Mouse (Mus musculus): ENCODE measurements around the gene Sec63. TPM values are rescaled to one million over a fixed set of nuclear protein-coding genes. Genes with fewer than 3 reads are reported as not detected.

Sec63 gene
- 10 to 100 TPM; 42.9 to 50.5 TPM for total RNA-seq (2021)

DNA sequence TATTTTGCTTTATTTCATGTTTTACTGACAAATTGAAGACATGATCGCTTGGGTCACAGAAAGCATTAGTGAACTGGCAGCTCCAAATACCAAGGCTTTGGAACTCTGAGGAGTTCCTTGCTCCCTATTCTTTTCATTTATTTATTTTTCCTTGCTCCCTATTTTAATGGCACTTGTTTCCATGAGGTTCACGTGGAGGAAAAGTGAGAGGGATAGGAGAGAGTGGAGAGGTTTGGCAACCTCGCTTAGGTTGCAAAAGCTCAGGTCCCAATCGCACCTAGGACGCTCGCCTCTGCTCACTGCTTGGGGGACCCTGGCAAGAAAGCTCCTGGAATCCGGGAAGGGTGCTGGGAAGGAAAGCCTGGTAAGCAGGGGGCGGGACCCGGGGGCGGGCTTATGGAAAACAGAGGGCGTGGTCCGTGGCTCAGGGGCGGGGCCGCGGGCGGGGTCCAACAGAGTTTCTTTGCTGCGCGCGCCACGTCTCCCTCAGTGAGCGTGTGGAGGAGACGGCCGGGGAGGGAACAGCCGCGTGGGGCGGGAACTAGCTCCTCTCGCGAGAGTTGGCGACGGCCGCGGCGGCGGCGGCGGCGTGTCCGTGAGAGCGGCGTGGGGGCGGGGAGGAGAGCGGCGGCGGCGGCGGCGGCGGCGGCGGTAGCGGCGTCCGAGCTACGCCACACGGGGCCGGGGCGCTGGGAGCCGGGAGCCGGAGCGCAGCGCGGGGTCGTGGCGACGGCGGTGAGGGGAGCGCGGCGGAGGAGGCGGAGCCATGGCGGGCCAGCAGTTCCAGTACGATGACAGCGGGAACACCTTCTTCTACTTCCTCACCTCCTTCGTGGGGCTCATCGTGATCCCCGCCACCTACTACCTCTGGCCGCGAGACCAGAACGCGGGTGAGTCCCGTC, at the start of gene Sec63:
Gene Sec63 (plus strand): TSS at position 498 of the 902 bp plus-strand sequence.
- peak; percentile 99 for DNase-seq
- intact Hi-C loops (cut with DNase I): no loop called here

DNA sequence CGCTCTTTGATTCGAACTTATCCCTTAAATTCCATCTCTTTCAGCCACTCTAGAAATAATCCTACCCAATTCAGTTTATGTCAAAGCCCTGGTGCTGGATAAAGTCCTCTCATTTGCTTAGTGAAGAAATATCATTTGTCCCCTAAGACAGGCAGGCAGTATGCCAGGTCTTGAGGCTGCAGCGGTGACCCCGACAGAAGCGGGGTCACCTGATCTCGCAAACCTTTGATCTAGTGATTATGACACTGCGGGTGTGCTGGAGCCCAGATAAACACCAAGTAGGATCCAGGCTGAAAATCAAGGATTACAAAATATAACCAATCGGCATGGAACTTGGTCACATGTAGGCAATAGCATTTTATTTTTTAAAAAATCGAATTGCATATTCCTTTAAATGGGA, 46.6 kb upstream of the Sec63 start:
- no peak for DNase-seq
- intact Hi-C loops (cut with DNase I): no loop called here

DNA sequence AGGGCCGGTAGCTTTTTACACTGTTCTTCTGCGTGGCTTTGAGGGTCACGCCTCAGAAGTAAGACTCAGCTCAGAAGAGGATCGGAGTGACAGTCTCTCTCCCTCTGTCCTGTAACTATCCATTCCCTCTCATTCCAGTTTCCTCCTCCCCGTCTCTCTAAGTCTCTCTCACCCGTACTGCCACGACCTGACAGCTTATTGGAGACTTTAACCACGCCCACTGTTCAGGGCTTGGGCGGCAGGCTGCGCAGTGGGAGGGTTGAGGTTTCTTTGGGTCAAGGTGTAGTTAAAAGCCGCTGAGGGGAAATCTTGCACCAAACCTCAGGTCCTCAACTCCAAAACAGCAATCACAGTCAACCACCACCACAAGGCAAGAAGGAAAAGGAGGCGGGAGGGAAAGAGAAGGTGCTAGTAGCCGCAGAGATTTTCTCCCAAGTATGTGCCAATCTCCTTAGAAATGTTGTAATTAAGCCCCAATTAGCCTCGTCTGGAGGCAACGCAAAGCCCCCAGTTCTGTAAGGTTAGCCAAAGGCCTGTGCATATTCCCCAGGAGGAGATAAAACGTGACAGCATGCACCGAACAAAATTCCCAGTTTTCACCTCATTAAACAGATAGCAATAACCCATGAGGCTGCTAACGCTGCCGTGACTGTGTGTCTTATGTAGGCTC, 45.8 kb upstream of the Sec63 start:
- no peak for DNase-seq
- intact Hi-C loops (cut with DNase I): no loop called here

DNA sequence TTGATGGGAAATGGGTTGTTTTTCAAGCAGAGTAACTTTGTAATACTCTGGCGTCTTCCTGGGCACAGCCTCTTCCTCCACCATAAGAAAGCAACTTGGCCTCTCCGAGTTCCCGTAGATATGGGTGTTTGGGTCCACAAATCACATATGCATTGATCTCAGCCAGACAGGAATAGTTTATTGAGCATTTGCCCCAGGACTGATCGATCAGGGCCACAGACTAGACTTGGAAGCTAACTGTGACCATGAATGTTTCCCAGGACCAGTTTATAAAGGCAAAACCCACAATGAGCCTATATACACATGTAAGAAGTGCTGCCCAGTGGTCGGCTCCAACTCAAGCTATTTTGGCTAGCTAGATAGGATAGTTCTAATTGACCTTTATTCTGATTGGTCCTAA, 39.2 kb upstream of the Sec63 start:
- no peak for DNase-seq
- intact Hi-C loops (cut with DNase I): no loop called here

DNA sequence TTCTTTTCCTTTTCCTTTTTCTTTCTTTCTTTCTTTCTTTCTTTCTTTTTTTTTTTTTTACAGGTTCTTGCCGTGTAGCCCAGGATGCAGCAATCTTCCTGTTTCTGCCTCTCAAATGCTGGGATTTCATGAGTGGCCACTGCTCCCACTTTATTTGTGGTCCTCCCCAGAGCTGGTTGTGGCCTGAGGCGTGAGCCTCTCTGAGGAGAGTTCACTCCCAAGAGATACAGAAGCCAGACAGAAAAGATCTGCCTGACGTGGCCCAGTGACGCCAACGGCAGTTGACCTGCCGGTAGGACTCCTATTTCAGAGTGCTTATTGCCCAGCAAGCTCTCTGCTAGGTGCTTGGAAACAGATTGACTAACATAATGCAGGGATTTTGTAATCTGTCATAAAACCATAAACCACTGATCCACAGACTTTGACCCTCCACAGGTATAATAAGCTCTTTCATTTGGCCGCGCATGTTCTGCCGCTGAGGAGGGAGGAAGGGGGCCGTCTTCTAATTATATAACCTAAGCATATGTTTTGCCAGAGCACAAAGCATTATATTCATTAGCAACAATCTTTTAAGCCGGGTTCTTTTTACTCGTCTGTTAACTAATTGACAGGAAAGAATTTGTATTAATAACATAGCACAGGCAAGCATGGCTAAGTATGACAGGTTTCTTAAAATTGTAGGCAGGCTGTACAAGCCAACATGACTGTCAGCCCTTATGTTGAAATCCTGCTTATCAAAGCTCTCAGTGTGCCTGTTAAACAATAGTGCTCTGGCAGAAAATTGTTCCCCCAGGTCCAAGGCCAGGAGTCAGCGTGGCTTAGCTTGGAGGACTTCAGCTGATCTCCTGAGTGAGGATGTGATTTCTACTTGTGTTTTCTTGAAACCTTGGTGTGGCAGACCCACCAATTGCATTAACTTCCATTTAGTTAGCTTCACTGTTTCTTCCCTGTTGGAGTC, 37.7 kb upstream of the Sec63 start:
- intact Hi-C loops (cut with DNase I): no loop called here
- DNase-seq: no peak

DNA sequence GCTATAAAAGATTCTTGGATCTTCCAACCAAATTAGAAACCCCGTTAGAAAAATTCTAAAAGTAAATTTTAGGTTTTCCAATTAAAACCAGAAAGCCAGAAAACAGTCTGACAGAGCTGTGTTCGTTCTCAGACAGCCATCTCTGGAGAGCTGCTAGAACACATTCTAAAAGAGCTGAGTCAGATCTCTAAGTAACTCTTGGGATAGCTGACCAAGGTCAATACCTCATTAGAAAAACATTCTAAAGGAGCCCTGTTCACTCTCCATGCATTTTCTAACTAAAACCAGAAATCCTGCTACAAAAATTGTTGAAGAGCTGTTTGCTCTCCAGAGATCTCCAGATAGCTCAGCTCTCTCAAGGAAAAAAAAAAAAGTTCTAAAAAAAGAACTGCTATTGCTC, 31.7 kb upstream of the Sec63 start:
- intact Hi-C loops (cut with DNase I): no loop called here
- DNase-seq: no peak

DNA sequence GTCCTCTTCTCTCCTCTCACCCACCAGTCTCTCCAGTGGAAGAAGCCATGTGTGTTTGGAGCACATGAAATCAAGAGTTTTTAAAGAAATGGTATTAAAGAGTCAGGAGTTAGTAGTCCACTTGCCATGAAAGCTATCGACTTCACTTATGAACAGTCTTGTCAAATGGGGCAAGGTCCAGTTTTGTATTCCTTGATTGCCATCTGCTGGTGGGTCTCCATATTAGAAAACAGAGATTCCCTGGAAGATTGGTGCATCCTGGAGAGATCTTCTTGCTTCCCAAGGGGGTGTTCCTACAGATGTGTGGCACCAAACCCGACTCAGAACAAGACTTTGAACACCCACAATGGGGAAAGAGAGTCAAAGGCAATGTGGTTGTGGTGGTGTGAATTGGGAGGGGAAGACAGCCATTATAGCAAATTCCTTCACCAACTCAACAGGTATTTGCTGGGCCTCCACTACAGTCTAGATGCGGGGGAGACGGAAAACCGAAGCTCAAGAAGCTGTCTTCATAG, 26.7 kb upstream of the Sec63 start:
- intact Hi-C loops (cut with DNase I): loop anchor here (5.0 kb wide), 1 partner anchor 427 kb away; no protein-coding TSS in a partner anchor
- DNase-seq: peak; percentile 7

DNA sequence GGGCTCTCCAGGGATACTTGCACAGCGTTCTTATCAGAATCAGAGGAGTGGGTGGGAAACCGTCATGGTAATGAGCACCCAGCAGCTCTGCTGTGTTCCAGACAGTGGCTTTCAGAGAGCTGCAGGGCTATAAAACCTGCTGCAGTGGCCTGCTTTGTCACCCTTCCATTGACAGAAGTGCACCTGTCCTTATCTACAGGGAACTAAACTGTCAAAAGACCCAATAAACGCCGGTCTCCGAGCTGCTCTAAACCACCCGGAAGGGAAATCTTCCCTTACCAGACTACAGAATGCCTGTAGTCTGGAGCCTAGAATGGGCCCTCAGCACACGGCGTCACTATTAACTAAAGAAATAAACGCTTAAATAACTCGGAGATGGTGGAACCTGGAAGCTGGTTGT, 9.5 kb upstream of the Sec63 start:
- intact Hi-C loops (cut with DNase I): no loop called here
- no peak for DNase-seq

DNA sequence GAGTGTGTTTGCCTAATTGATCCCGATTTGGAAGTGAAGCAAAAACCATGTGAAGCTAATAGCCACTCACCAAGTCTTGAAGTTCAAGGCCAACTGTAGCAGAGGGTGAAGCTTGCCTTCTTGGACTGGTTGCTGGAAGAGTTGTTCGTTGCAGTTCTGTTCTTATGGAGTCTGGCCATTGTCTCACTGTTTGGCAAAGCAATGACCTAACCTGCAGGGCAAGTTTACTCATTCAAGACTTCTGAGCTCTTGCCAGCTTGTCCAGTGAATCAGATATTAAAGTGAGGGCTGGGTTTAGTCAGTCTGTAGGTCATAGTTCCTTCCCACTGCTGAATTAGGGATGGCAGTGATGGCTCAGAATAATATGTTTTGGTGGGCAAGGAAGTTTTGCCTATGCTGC, 7.0 kb upstream of the Sec63 start:
- no peak for DNase-seq
- intact Hi-C loops (cut with DNase I): no loop called here

DNA sequence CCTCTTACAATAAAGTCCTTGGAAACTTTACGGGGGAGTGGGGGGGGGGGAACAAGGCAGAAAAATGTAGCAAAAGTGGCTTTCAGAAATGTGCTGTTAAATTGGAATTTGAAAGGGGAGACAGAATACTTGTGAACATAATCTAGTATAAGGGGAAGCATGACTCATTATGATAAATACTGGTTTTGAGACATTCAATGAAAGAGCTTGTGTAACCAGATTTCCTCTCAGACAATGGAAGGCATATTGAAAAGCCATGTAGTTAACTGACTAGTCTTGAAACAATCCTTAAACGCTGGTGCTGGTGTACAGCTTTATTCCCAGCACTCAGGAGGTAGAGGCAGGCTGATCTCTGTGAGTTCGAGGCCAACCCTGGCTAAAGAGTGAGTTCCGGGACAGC, 1.6 kb upstream of the Sec63 start:
- no peak for DNase-seq
- intact Hi-C loops (cut with DNase I): no loop called here

DNA sequence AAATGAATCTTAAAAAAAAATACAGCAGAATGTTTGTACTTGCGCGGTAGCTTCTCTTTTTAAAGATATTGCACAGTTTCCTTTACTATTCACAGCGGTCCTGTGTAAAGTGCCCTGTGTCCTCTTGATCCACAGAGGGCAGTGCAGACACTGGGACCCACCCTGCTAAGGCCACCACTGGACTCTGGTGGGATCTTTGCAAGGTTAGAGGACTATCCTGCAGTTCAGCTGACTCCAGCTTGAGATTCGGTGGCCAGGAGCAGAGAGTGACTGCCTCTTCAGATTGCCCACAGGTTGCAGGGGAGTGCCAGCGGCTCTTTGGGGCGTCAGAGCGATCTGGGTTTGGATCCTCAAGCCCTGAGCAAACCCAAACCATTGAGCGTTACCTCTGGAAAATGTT, 967 bp upstream of the Sec63 start:
- peak; percentile 3 for DNase-seq
- intact Hi-C loops (cut with DNase I): no loop called here

DNA sequence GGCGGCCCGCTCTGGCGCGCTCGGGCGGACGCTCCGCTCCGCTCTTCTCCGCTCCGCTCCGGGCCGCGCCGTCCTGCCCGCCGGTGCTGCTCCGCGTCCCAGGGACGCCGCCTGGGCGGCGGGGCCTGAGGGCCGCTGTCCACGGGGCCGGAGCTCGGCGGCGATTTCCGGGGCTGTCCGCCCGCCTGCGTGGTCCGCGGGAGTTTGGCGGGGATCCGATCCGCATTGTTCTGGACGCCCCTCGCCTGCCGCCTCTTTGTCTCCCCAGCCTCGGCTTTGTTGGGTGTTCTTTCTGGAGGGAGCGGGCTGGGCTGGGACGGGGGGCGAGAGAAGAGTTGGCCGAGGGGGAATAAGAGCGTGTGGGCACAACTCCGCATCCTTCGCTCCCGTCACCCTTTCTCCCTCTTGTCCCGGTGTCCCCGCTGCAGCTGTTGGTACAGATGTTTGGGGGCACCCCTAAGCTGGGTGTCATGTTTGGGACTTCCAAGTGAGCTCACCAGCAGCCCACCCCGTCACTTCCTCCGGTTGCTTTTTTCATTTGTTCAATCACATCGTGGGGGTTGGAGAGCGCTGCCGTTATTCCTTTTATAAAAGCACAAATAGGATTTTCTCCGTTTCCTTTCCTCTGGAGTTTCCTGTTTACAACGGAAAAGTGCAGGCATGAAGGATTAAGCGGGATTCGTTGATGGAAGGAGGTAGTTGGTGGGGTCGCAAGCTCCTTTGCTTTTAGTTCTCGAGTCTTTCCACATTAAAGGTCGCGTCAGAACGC, 789 bp downstream of the Sec63 start:
- intact Hi-C loops (cut with DNase I): no loop called here
- DNase-seq: peak; percentile 47

DNA sequence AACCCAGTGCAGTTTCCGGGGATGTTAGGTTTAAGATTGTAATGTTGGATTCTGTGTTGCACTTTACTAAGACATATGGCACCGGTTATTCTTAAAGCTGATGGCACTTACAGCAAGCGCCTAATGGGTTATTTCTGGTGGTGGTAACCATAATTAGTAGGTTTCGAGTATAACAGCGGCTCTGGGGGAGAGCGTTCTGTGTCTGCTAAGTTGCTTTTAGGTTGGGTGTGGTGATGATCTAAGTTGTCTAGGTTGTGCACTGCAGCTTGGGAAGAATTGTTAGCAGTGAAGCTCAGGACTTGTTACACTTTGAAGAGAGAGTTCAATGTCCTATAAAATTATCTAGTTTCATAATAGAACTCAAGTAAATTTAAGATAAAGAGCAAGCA, 1.4 kb downstream of the Sec63 start:
- no peak for DNase-seq
- intact Hi-C loops (cut with DNase I): no loop called here

DNA sequence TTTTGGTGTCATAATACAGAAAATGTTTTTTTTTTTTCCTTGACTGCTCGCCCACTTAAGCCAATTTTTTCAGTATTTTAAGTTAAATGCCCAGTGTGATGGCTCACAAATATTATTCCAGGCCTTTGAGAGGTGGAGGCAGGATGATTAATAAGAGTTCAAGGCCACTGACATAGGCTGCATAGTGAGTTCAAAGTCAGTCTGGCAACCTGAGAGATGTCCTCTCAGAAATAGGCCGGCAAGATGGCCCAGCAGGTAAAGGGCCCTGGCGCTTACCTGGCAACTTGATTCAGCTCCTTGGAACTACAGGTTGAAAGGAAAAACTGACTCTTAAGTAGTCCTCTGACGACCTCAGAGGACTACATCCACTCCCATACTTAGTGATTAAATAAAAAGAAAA, 1.9 kb downstream of the Sec63 start:
- intact Hi-C loops (cut with DNase I): no loop called here
- no peak for DNase-seq

DNA sequence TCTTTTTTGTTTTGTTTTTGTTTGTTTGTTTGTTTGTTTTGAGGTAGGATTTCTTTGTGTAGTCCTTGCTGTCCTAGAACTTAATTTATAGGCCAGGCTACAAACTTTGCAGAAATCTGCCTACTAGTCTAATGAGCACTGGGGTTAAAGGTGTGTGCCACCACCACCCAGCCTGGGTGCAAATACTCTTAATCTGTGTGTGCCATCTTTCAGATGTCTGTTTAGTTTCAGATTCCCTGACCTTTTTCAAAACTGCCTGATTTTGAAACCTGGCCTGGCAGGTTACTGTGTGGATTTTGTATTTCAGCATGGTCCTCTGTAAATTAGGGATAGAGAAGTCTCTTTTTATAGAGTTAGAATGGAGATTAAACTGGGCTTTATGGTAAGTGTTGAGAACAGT, 4.0 kb downstream of the Sec63 start:
- DNase-seq: no peak
- intact Hi-C loops (cut with DNase I): no loop called here

DNA sequence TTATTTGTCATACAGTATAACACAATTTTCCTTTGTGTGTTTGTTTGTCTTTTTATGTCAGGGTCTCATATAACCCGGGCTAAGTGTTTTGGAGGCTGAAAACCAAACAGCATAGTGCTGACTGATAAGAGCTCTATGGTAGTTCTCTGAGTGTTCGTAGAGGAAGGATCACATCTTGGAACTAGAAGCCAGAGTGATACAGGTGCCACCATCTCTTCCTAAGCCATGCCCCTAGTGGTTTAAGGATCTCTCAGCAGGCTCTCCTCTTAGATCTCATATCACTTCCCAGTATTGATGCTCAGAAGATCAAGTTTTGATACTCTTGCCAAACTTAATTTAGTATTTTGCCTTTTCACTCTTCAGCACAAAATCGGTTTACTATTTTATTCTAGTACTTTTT, 14.2 kb downstream of the Sec63 start:
- intact Hi-C loops (cut with DNase I): no loop called here
- DNase-seq: no peak

DNA sequence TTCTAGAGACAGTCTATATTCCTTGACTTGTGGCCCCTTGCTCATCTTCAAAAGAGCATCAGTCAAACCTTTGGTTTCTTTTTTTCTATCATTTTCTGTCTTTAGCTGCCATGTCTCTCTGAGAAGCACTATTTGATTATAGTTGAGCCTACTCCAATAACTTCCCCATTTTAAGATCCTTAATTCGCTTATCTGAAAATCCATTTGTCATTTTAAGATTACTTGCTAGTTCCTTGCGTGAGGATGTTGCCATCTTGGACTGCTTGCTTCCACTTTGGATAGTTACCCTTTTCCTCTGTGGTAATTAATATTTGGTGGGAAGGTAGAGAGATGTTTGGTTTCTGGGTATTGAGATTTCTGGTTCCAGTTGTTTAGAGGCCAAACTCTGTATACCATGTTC, 19.5 kb downstream of the Sec63 start:
- intact Hi-C loops (cut with DNase I): no loop called here
- no peak for DNase-seq

DNA sequence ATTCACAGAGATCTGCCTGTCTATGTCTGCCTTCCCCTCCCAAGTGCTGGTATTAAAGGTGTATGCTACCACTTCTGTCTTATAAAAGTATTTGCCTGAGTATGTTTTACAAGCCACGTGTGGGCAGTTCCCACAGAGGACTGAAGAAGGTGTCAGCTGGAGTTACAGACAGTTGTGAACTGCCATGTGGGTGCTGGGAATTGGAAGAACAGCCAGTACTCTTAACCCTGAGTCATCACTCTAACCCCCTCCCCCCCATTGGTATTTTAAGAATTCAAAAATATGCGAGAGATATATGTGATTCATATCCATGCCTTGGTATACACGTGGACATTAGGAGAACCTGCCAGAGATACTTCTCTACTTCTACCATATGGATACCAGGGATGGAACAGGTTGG, 20.4 kb downstream of the Sec63 start:
- intact Hi-C loops (cut with DNase I): no loop called here

DNA sequence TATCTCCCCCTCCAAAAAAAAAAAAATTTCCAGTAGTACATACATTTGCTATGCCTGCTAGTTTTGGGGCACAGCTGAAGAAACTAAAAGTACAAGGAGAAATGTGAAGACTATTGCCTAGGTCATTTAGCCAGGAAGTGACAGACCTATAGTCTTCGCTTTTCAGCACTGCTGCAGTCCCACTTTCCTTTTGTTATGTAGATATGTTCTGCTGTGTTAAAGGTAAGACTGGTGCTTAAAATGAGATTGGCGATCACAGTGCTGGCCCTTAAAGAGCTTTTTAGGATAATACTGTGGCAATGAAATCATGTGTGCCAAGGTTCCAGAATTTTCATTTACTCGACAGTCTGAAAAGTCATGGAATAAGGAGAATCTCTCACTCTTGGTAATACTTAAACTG, 39.6 kb downstream of the Sec63 start:
- intact Hi-C loops (cut with DNase I): no loop called here

More for the DNA sequence above, 20.4 kb downstream of the Sec63 start:
- DNase-seq: no peak

DNA sequence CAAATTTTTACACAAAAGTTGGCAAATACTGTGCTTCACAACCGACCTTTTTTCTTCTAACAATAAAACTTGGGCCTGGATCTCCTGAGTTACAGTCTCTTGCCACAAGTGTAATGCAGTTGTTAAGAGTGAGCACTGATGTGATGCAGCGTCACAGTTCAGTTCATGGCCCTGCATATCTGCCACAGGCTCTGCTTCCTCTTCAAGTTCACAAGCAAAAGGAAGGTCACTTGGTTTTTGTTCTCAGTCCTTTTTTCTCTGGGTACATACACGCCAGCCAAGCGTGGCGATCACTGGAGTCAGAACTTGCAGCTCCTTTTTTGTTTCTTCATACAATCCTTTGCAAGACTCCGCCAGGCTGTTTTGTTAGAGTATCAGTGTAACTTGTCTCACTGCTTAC, 64.6 kb downstream of the Sec63 start:
- intact Hi-C loops (cut with DNase I): no loop called here
- DNase-seq: no peak

More for the DNA sequence above, 39.6 kb downstream of the Sec63 start:
- DNase-seq: no peak

Data from left cerebral cortex, postnatal 4 days (tissue).